Mouse (Mus musculus) midbrain, embryonic 16.5 days (tissue): ENCODE results near the gene Gm1110. TPM values are rescaled to one million over a fixed set of nuclear protein-coding genes. Genes with fewer than 3 reads are reported as not detected.
"Not testable (repeated sequence)": the region's sequence is repeated elsewhere in the genome, so short reads cannot be mapped to it uniquely, and the experiment has no call there.

ENCODE experiments used
- ATAC-seq: fragments of 200-750 bp; cut with Nextera tagmentation; 2 replicates; pipeline ENCODE4 v1.8.0; 2017; ENCODE audit warnings: moderate TSS enrichment
- H3K27ac ChIP-seq: fragments of 300-500 bp; sonication (generic); 2 replicates; pipeline ENCODE4 v1.5.1; 2014; ENCODE audit warnings: mild to moderate bottlenecking, low read length, mixed read lengths
- H3K27me3 ChIP-seq: fragments of 300-500 bp; sonication (generic); 2 replicates; pipeline ENCODE4 v1.6.1; 2014; ENCODE audit warnings: low read depth, low read length, mixed read lengths; ENCODE audit not compliant: control insufficient read depth, insufficient read depth
- H3K36me3 ChIP-seq: fragments of 300-500 bp; sonication (generic); 2 replicates; pipeline ENCODE4 v1.6.1; 2014; ENCODE audit warnings: mild to moderate bottlenecking, low read length, moderate library complexity, mixed read lengths; ENCODE audit not compliant: control insufficient read depth, insufficient read depth
- H3K4me1 ChIP-seq: fragments of 300-500 bp; sonication (generic); 2 replicates; pipeline ENCODE4 v1.6.1; 2014; ENCODE audit warnings: mild to moderate bottlenecking, low read length, mixed read lengths; ENCODE audit not compliant: control insufficient read depth, insufficient read depth
- H3K4me2 ChIP-seq: fragments of 300-500 bp; sonication (generic); 2 replicates; pipeline ENCODE4 v1.6.1; 2014; ENCODE audit warnings: mild to moderate bottlenecking, low read length, mixed read lengths
- H3K4me3 ChIP-seq: fragments of 300-500 bp; sonication (generic); 2 replicates; pipeline ENCODE4 v1.5.1; 2014; ENCODE audit warnings: low read depth, mild to moderate bottlenecking, low read length, moderate library complexity, mixed read lengths
- H3K9ac ChIP-seq: fragments of 300-500 bp; sonication (generic); 2 replicates; pipeline ENCODE4 v1.6.1; 2014; ENCODE audit warnings: low read depth, low read length, mixed read lengths
- H3K9me3 ChIP-seq: fragments of 300-500 bp; sonication (generic); replicated peaks from 2 replicates; pipeline ENCODE4 v1.6.1; 2014; ENCODE audit warnings: mild to moderate bottlenecking, low read length, mixed read lengths; ENCODE audit not compliant: control insufficient read depth, poor library complexity, severe bottlenecking
- whole genome bisulfite sequencing: fragments of 180-500 bp; shearing (Covaris S2); extraction: QIAGEN DNeasy Blood & Tissue Kit; methylation state at CpG from one replicate; pipeline ENCODE4 v1.1.7; 2014; 5-methylcytosine and 5-hydroxymethylcytosine counted together
- polyA plus RNA-seq: library from polyadenylated mRNA; unstranded; fragments of >200 nt; fragmentation: Nextera tagmentation; extraction: Ambion mirVana; gene quantifications from 2 replicates; pipeline ENCODE4 v1.2.1, GENCODE M21; 2015

Gm1110 gene
- 0.16 and 0.21 TPM in 2 replicates for polyA plus RNA-seq

- no peak for ATAC-seq
- 80% methylated on average over 13 of the region's 13 CpGs for WGBS
- no peaks in the 10 kb centered on the region for H3K9me3 ChIP-seq
- no peak within 1 kb of the TSS for H3K9ac ChIP-seq
- no peaks in the 10 kb centered on the region for H3K27me3 ChIP-seq
- no peaks in the 10 kb centered on the region for H3K36me3 ChIP-seq
- no peak within 1 kb of the TSS for H3K27ac ChIP-seq
- no peaks in the 10 kb centered on the region for H3K4me1 ChIP-seq
- no peak within 1 kb of the TSS for H3K4me2 ChIP-seq
- no peak within 1 kb of the TSS for H3K4me3 ChIP-seq
Observed at GRCm38 (mm10) chr9:26922909-26923526, at the start of gene Gm1110. Gm1110 (minus strand) TSS chr9:26923111.

GRCm38 (mm10) chr9:26947790-26948189 is 24.9 kb upstream of the Gm1110 start:
- Histone ChIP-seq H3K27ac (no peak overlapping the region), H3K9ac (no peak overlapping the region), H3K36me3 (no peaks in the 10 kb centered on the region), H3K9me3 (0 out of 2 replicates have a peak, but pooled peaks cover 5% of the 10 kb centered on the region), H3K27me3 (no peaks in the 10 kb centered on the region), H3K4me3 (no peak overlapping the region), H3K4me2 (no peak overlapping the region), H3K4me1 (no peaks in the 10 kb centered on the region)
- 64% methylated on average over 2 of the region's 2 CpGs for WGBS
- ATAC-seq = no peak

GRCm38 (mm10) chr9:26924146-26924545 is 1.2 kb upstream of the Gm1110 start:
- Histone ChIP-seq H3K4me2 (no peak overlapping the region), H3K4me3 (no peak overlapping the region), H3K9me3 (no peaks in the 10 kb centered on the region), H3K36me3 (no peaks in the 10 kb centered on the region), H3K27ac (no peak overlapping the region), H3K9ac (no peak overlapping the region), H3K27me3 (no peaks in the 10 kb centered on the region), H3K4me1 (no peaks in the 10 kb centered on the region)
- WGBS = 75% methylated on average over 3 of the region's 3 CpGs
- ATAC-seq = no peak

- Histone ChIP-seq H3K36me3 (no peaks in the 10 kb centered on the region), H3K4me1 (no peaks in the 10 kb centered on the region), H3K27me3 (no peaks in the 10 kb centered on the region), H3K4me3 (no peak overlapping the region), H3K4me2 (no peak overlapping the region), H3K9ac (no peak overlapping the region), H3K27ac (no peak overlapping the region), H3K9me3 (no peaks in the 10 kb centered on the region)
- no peak for ATAC-seq
- WGBS = 88% methylated on average over 2 of the region's 2 CpGs
Observed at GRCm38 (mm10) chr9:26919778-26920177, 3.1 kb downstream of the Gm1110 start.

GRCm38 (mm10) chr9:26913150-26913549 is 9.8 kb downstream of the Gm1110 start:
- WGBS = 71% methylated on average over 4 of the region's 4 CpGs
- Histone ChIP-seq H3K9me3 (no peaks in the 10 kb centered on the region), H3K27me3 (no peaks in the 10 kb centered on the region), H3K9ac (no peak overlapping the region), H3K36me3 (no peaks in the 10 kb centered on the region), H3K4me1 (no peaks in the 10 kb centered on the region), H3K27ac (no peak overlapping the region), H3K4me2 (no peak overlapping the region), H3K4me3 (no peak overlapping the region)
- ATAC-seq = no peak

GRCm38 (mm10) chr9:26911251-26911650 is 11.7 kb downstream of the Gm1110 start:
- no peaks in the 10 kb centered on the region for H3K27me3 ChIP-seq
- no peak overlapping the region for H3K4me2 ChIP-seq
- H3K9ac ChIP-seq = no peak overlapping the region
- no peaks in the 10 kb centered on the region for H3K4me1 ChIP-seq
- H3K4me3 ChIP-seq = no peak overlapping the region
- no peak overlapping the region for H3K27ac ChIP-seq
- no peaks in the 10 kb centered on the region for H3K9me3 ChIP-seq
- ATAC-seq = no peak
- WGBS = 66% methylated on average over 1 of the region's 1 CpGs
- H3K36me3 ChIP-seq = no peaks in the 10 kb centered on the region

GRCm38 (mm10) chr9:26869856-26870255 is 53.1 kb downstream of the Gm1110 start:
- H3K4me2 ChIP-seq, H3K4me3 ChIP-seq, H3K9ac ChIP-seq, H3K4me1 ChIP-seq, ATAC-seq, H3K9me3 ChIP-seq, H3K36me3 ChIP-seq, H3K27ac ChIP-seq, H3K27me3 ChIP-seq: not testable (repeated sequence)
- 77% methylated on average over 7 of the region's 7 CpGs for WGBS

- Histone ChIP-seq H3K27ac (no peak within 1 kb of the TSS), H3K36me3 (no peaks in the 10 kb centered on the region), H3K9ac (no peak within 1 kb of the TSS), H3K27me3 (no peaks in the 10 kb centered on the region), H3K4me3 (no peak within 1 kb of the TSS), H3K4me1 (no peaks in the 10 kb centered on the region), H3K9me3 (no peaks in the 10 kb centered on the region), H3K4me2 (no peak within 1 kb of the TSS)
- no peak for ATAC-seq
- 77% methylated on average over 5 of the region's 5 CpGs for WGBS
Observed at GRCm38 (mm10) chr9:26860751-26861150, 62.2 kb downstream of the Gm1110 start, which contains the start of gene Glb1l3. Glb1l3 (minus strand) TSS chr9:26860890.

- Histone ChIP-seq H3K9ac (no peak overlapping the region), H3K4me3 (no peak overlapping the region), H3K27ac (no peak overlapping the region), H3K36me3 (no peaks in the 10 kb centered on the region), H3K4me2 (no peak overlapping the region), H3K9me3 (no peaks in the 10 kb centered on the region), H3K4me1 (no peaks in the 10 kb centered on the region), H3K27me3 (no peaks in the 10 kb centered on the region)
- ATAC-seq = no peak
- WGBS = 88% methylated on average over 3 of the region's 3 CpGs
Observed at GRCm38 (mm10) chr9:26831089-26831488, 91.8 kb downstream of the Gm1110 start.
